Mouse (Mus musculus): ENCODE measurements around the gene Fes. TPM values are rescaled to one million over a fixed set of nuclear protein-coding genes. Genes with fewer than 3 reads are reported as not detected.

The Fes gene
- polyA plus RNA-seq, 1 experiment from 2014 or later: 13.8 TPM

GRCm38 (mm10) chr7:80342858-80343257, 44.9 kb downstream of the Fes start, which contains the start of gene Hddc3:
TSS of gene Hddc3 (plus strand) at chr7:80343104.
- peak within 1 kb of the TSS; percentile 58 for H3K4me3 ChIP-seq
- ATAC-seq (ENCODE audit: insufficient number of reproducible peaks, insufficient read depth, low FRiP score, low TSS enrichment, low read depth): 0 out of 2 replicates have a peak, but pooled peaks have one; percentile 6

GRCm38 (mm10) chr7:80341793-80342192, 46.0 kb downstream of the Fes start:
- H3K9ac ChIP-seq: no peak overlapping the region
- H3K9me3 ChIP-seq: 0 out of 2 replicates have a peak, but pooled peaks cover 8% of the 10 kb centered on the region
- H3K27me3 ChIP-seq: no peaks in the 10 kb centered on the region
- H3K4me2 ChIP-seq: no peak overlapping the region
- WGBS: 79% methylated on average over 7 of the region's 7 CpGs
- peaks cover 39% of the 10 kb centered on the region for H3K4me1 ChIP-seq
- ATAC-seq (ENCODE audit: insufficient number of reproducible peaks, insufficient read depth, low FRiP score, low TSS enrichment, low read depth): no peak
- no peak overlapping the region for H3K27ac ChIP-seq
- H3K36me3 ChIP-seq: peaks cover 19% of the 10 kb centered on the region
- H3K4me3 ChIP-seq: no peak overlapping the region

More at GRCm38 (mm10) chr7:80342858-80343257, 44.9 kb downstream of the Fes start, which contains the start of gene Hddc3:
- peak within 1 kb of the TSS; percentile 86 for H3K4me2 ChIP-seq
- peaks cover 35% of the 10 kb centered on the region for H3K4me1 ChIP-seq
- WGBS: under 1% methylated on average over 25 of the region's 25 CpGs
- H3K9me3 ChIP-seq: 0 out of 2 replicates have a peak, but pooled peaks cover 8% of the 10 kb centered on the region
- H3K9ac ChIP-seq: peak within 1 kb of the TSS; percentile 85
- no peaks in the 10 kb centered on the region for H3K27me3 ChIP-seq
- H3K36me3 ChIP-seq: peaks cover 8% of the 10 kb centered on the region
- peak within 1 kb of the TSS; percentile 75 for H3K27ac ChIP-seq

- H3K27ac ChIP-seq: peak within 1 kb of the TSS; percentile 88
- H3K27me3 ChIP-seq: no peaks in the 10 kb centered on the region
These were observed 47.0 kb downstream of the Fes start, which contains the start of gene Unc45a for GRCm38 (mm10) chr7:80340793-80341192. TSS of gene Unc45a (minus strand) at chr7:80341005.

GRCm38 (mm10) chr7:80339793-80340628, 47.7 kb downstream of the Fes start:
- peaks cover 29% of the 10 kb centered on the region for H3K36me3 ChIP-seq
- no peaks in the 10 kb centered on the region for H3K27me3 ChIP-seq
- under 1% methylated on average over 45 of the region's 45 CpGs for WGBS
- peak overlapping the region; percentile 66 for H3K4me3 ChIP-seq
- peak; percentile 97 for ATAC-seq (ENCODE audit: insufficient number of reproducible peaks, insufficient read depth, low FRiP score, low TSS enrichment, low read depth)
- peak overlapping the region; percentile 78 for H3K9ac ChIP-seq
- no peaks in the 10 kb centered on the region for H3K9me3 ChIP-seq
- H3K27ac ChIP-seq: peak overlapping the region; percentile 88
- H3K4me1 ChIP-seq: peaks cover 39% of the 10 kb centered on the region
- peak overlapping the region; percentile 91 for H3K4me2 ChIP-seq

More at GRCm38 (mm10) chr7:80340793-80341192, 47.0 kb downstream of the Fes start, which contains the start of gene Unc45a:
- H3K9ac ChIP-seq: peak within 1 kb of the TSS; percentile 78
- peak within 1 kb of the TSS; percentile 66 for H3K4me3 ChIP-seq
- ATAC-seq (ENCODE audit: insufficient number of reproducible peaks, insufficient read depth, low FRiP score, low TSS enrichment, low read depth): peak; percentile 56; the same call in 1 of the 2 replicates
- under 1% methylated on average over 11 of the region's 11 CpGs for WGBS
- peak within 1 kb of the TSS; percentile 91 for H3K4me2 ChIP-seq
- peaks cover 27% of the 10 kb centered on the region for H3K36me3 ChIP-seq
- 0 out of 2 replicates have a peak, but pooled peaks cover 6% of the 10 kb centered on the region for H3K9me3 ChIP-seq
- H3K4me1 ChIP-seq: peaks cover 39% of the 10 kb centered on the region

- no peak for ATAC-seq (ENCODE audit: insufficient number of reproducible peaks, insufficient read depth, low FRiP score, low TSS enrichment, low read depth)
- Histone ChIP-seq H3K9ac (peak overlapping the region; percentile 78), H3K27me3 (no peaks in the 10 kb centered on the region), H3K4me3 (peak overlapping the region; percentile 66), H3K36me3 (peaks cover 36% of the 10 kb centered on the region), H3K9me3 (no peaks in the 10 kb centered on the region), H3K4me1 (peaks cover 39% of the 10 kb centered on the region), H3K4me2 (peak overlapping the region; percentile 91), H3K27ac (no peak overlapping the region; the same call in 1 of the 2 replicates)
- WGBS: 6% methylated on average over 17 of the region's 17 CpGs
These were observed 48.4 kb downstream of the Fes start for GRCm38 (mm10) chr7:80339371-80339770.

GRCm38 (mm10) chr7:80336932-80337331, 50.8 kb downstream of the Fes start:
- Histone ChIP-seq H3K36me3 (peaks cover 60% of the 10 kb centered on the region), H3K9me3 (peaks cover 4% of the 10 kb centered on the region; the same call in 1 of the 2 replicates), H3K4me3 (no peak overlapping the region), H3K4me2 (no peak overlapping the region), H3K27ac (no peak overlapping the region), H3K9ac (no peak overlapping the region), H3K4me1 (peaks cover 26% of the 10 kb centered on the region), H3K27me3 (no peaks in the 10 kb centered on the region)
- no peak for ATAC-seq (ENCODE audit: insufficient number of reproducible peaks, insufficient read depth, low FRiP score, low TSS enrichment, low read depth)
- WGBS: 78% methylated on average over 3 of the region's 3 CpGs

- 88% methylated on average over 4 of the region's 4 CpGs for WGBS
- Histone ChIP-seq H3K9me3 (peaks cover 4% of the 10 kb centered on the region; the same call in 1 of the 2 replicates), H3K4me3 (no peak overlapping the region), H3K4me1 (peaks cover 18% of the 10 kb centered on the region), H3K9ac (0 out of 2 replicates have a peak overlapping the region, but pooled peaks have one; percentile 6), H3K4me2 (no peak overlapping the region), H3K27me3 (no peaks in the 10 kb centered on the region), H3K36me3 (peaks cover 81% of the 10 kb centered on the region), H3K27ac (no peak overlapping the region)
- ATAC-seq (ENCODE audit: insufficient number of reproducible peaks, insufficient read depth, low FRiP score, low TSS enrichment, low read depth): no peak
These were observed 52.9 kb downstream of the Fes start for GRCm38 (mm10) chr7:80334848-80335247.

GRCm38 (mm10) chr7:80331433-80331832, 56.3 kb downstream of the Fes start:
- no peak for ATAC-seq (ENCODE audit: insufficient number of reproducible peaks, insufficient read depth, low FRiP score, low TSS enrichment, low read depth)
- Histone ChIP-seq H3K4me3 (no peak overlapping the region), H3K9me3 (peaks cover 4% of the 10 kb centered on the region; the same call in 1 of the 2 replicates), H3K4me2 (no peak overlapping the region), H3K4me1 (no peaks in the 10 kb centered on the region), H3K27ac (no peak overlapping the region), H3K9ac (no peak overlapping the region), H3K27me3 (no peaks in the 10 kb centered on the region), H3K36me3 (peaks cover 100% of the 10 kb centered on the region)
- WGBS: 98% methylated on average over 19 of the region's 19 CpGs

GRCm38 (mm10) chr7:80330278-80330677, 57.5 kb downstream of the Fes start:
- 88% methylated on average over 8 of the region's 8 CpGs for whole genome bisulfite sequencing
- Histone ChIP-seq H3K36me3 (peaks cover 100% of the 10 kb centered on the region), H3K9me3 (peaks cover 4% of the 10 kb centered on the region; the same call in 1 of the 2 replicates), H3K9ac (no peak overlapping the region), H3K4me1 (peaks cover 3% of the 10 kb centered on the region), H3K4me3 (no peak overlapping the region), H3K27ac (no peak overlapping the region), H3K4me2 (no peak overlapping the region), H3K27me3 (no peaks in the 10 kb centered on the region)
- ATAC-seq (ENCODE audit: insufficient number of reproducible peaks, insufficient read depth, low FRiP score, low TSS enrichment, low read depth): no peak

Data from embryonic facial prominence, embryonic 13.5 days (tissue).